Mouse (Mus musculus) heart, adult 9 months (tissue): ENCODE results near the gene Pcbd2.

Experiments
- DNase-seq, 2 experiments: peaks; one replicate each; pipeline ENCODE4 v3.0.0; 2022; ENCODE audit warnings: low spot score in 2 of 2

The Pcbd2 gene

DNA sequence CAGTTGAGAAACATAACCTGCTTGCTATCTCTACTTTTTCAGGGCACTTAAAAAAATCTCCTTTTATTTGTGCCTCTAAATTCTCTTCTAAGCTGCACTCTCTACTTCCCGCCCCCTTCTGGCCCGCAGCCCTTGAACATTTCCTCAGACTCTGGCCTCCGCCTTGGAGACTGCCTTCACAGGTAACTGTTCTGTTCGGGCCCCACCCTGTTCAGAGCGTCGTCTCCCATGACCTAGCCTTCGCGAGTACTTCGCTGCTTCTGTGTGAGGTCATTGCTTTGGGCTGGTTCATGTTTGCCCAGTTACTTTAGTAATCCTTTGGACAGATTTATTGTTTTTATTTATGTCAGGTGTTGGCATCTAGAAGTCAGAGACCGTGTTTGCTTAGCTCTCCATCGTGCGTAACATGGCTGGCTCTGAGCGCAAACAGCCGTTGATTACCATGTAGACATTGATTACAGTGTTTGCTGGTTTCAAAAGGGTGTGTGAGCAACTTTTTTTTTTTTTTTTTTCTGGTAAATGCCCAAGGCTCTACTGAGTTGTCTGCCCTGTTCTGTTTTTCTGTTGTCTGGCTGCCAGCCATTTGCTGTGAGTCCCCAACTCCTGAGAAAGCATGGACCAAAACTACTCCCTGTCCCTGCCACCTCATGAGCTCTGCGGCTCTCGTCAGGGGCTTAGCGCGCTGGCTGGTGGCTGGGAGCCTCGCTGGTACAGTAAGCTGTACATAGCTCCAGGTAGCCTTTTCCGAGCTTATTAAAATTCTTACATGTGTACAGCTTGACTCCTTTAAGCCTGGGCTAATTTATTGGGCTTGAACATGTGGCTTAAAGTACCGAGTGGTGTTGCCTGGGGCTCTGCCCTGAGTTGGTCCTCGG is 6.7 kb downstream of the Pcbd2 start:
- DNase-seq: no peak

DNA sequence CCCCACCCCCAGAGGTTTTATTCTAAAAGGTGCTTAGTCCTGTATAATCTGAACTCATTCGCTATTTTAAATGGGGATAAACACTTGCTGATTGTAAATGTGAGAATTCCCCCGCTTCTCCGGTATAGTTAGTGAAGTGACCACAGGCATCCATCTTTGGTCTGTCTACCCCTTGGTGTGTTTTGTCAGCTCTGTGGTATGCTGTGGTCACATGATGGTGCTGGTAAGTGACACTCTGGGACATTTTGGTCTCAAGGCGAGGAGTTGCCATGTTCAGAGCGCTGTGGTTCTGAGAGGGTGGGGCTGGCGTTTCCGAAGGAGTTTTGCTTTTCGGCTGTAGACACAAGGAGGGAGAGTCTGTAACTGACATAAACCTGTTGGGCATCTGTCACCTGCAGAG is 10.7 kb downstream of the Pcbd2 start:
- DNase-seq: no peak

DNA sequence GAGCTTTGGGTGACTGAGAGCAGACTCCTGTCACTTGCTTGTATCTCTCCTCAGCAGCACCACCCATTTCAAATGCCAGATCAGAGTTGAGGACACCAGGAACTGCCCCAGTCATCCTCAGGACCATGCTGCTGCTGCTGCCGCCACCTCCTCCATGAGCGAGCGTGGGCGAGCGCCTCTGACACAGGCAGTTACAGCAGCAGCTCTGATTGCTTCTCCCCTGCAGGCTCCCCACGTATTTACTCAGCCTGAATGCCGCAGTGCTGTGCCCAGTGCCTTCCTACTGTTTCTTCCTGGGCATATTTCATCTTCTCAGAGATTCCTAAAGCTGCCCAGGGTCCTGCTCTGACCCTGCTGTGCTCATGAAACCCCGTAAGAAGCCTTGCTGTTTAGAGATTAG is 15.1 kb downstream of the Pcbd2 start:
- no peak for DNase-seq

DNA sequence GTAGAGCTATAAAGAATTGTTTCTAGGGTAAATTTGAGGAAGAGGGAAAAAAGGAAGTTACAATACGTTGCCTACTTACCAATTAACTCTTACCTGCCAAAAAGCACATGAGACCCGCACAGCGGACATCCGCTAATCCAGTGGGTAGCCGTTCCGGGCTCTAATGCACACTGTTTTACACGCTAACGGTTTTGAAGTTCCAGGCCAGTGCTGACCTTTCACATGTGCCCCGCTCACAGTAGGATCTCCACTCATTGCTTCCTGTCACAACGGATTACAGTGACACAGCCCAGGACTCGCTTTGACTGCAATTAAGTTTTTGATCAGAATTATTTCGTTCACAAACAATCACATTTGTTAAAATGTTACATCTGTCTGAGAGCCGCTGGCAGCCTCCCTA is 27.2 kb downstream of the Pcbd2 start:
- no peak for DNase-seq

GRCm38 (mm10) chr13:55756789-55757188 is 29.6 kb downstream of the Pcbd2 start:
- no peak for DNase-seq

DNA sequence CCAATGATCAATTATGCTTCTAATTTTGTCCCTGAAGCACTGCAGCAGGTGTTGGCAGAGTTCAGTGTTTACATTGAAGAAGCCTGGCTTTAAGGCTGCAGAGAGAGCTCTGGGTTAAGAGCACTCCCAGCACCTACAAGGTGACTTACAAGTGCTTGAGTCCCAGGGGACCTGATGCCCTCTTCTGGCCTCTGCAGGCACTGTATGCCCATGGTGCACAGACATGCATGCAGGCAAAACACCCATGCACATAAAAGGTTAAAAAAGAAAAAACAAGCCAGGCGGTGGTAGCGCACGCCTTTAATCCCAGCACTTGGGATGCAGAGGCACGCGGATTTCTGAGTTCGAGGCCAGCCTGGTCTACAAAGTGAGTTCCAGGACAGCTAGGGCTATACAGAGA is 30.5 kb downstream of the Pcbd2 start:
- no peak for DNase-seq

- no peak for DNase-seq
Observed at GRCm38 (mm10) chr13:55760576-55760975, 33.4 kb downstream of the Pcbd2 start.

GRCm38 (mm10) chr13:55761486-55761885 is 34.3 kb downstream of the Pcbd2 start:
- no peak for DNase-seq

- no peak for DNase-seq
Observed at GRCm38 (mm10) chr13:55774352-55774751, 47.2 kb downstream of the Pcbd2 start.

DNA sequence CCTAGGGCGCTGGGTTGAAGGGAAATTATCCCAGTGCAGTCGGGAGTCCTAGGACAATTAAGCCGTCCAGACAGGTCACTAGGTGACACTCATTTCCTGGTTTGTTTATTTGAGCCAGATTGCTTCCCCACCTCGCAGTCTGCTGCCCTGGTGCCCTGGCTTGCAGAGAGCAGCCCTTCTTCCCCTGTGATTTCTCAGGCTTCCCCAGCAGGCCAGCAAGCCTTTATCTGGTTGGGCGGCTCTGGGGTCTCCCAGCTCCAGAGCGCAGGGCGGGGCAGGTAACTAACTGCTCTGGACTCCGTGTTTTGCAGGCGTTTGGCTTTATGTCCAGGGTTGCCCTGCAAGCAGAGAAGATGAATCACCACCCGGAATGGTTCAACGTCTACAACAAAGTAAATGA is 47.9 kb downstream of the Pcbd2 start:
- no peak for DNase-seq

DNA sequence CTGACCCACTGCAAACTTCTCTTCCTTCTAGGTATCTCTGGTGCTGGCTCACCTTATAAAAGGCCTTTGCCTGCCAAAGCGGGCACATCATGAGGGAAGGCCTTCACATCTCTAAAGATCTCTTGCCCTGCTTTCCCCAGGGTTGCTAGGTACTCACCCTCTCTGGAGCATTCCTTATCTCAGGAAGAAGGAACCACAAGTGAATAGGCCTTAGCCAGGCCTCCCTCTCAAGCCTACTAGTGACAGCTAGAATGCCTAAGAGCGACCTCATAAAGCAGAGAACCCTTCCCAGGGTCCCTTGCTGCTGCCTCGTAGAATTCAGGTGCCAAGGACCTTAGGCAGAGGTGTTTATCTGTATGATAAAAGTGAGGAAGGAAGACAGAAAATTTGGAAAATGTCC is 57.1 kb downstream of the Pcbd2 start, which contains the start of gene Catsper3:
Gene Catsper3 (plus strand): TSS at position 301 of the 400 bp plus-strand sequence.
- DNase-seq: no peak

DNA sequence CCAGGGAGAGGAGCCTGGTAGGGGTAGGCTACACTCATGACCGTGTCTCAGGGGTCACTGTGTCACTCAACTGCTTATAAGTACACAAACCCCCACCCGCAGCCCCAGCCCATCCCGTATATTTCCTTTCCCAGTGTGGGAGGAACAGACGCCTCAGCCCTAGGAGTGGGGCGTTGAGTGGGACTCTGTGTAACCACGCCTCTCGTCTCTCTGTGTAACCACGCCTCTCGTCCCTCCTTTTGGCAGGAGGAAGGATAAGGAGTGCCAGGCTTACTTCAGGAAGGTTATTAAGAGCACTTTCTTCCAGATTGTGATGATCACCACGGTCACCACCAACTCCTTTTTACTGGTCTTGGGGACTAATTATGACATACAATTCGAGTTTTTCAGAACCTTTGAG is 59.0 kb downstream of the Pcbd2 start:
- DNase-seq: no peak

- DNase-seq: no peak
Observed at GRCm38 (mm10) chr13:55801246-55801645, 74.1 kb downstream of the Pcbd2 start.

GRCm38 (mm10) chr13:55803973-55804372 is 76.8 kb downstream of the Pcbd2 start:
- no peak for DNase-seq

DNA sequence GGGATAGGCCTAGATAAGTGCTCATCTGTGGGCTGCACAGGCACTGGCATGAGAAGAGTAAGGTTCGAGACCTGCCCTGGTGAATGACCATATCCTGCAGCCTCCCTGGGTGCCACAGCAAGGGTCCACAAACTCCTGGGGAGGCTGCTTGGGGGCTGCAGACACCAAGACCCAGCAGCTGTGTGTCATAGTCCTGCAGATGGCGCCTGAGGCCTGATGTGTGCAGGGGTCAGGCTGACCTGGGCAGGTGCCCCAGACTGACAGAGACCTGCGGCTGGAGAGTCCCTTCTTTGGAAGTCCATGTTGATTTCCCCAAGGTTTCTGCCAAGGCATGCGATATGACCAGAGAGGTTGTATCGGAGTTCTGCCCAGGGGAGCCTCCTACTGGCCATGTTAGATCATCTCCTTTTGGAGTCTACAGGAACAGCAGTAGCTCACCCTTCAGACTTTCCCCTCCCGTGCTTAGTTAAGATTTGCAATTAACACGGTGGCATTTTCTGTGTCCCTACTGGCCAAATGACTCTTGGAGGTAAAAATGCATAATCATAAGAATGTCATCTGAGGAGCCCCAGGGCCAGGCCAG is 82.0 kb downstream of the Pcbd2 start:
- no peak for DNase-seq

- DNase-seq: no peak
Observed at GRCm38 (mm10) chr13:55809707-55810106, 82.5 kb downstream of the Pcbd2 start.

GRCm38 (mm10) chr13:55810947-55811346 is 83.8 kb downstream of the Pcbd2 start:
- no peak for DNase-seq

GRCm38 (mm10) chr13:55813490-55814016 is 86.4 kb downstream of the Pcbd2 start:
- no peak for DNase-seq

DNA sequence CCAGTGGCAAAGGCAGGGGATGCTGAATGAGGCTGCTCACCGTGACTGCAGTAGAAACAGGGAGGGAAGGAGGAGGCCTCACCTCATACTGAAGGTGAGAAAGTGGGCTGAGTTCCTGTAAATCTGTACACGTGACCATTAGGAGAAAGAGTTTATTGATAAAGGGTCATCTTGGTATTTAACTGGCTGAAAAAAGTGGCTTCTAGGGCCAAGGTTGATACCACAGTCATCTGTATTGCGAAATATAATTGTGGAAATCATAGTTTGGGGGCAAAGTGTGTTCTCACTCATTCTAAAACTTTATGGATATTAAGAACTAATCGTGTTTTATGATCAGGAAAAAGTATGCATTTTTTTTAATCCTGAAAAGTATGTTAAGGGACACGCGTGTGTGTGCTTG is 87.7 kb downstream of the Pcbd2 start:
- DNase-seq: no peak

DNA sequence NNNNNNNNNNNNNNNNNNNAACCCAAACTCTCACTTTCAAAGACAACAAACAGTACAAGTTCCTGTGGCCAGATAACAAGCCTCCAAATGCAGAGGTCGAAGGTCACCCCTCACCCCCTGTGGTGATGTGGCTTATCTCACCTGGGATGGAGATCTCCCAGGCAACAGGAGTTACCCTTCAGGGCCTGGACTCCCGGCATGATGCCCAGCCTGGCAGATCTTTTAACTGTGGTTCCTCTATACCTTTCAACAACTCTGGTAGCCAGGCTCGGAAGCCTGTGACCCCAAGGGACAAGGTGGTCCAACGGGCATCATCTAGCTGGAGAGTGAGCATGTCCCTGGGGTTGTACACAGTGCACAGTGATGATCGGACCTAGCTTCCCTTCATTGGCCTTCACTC is 95.3 kb downstream of the Pcbd2 start:
- no peak for DNase-seq

- no peak for DNase-seq
Observed at GRCm38 (mm10) chr13:55824151-55824945, 97.2 kb downstream of the Pcbd2 start.

DNA sequence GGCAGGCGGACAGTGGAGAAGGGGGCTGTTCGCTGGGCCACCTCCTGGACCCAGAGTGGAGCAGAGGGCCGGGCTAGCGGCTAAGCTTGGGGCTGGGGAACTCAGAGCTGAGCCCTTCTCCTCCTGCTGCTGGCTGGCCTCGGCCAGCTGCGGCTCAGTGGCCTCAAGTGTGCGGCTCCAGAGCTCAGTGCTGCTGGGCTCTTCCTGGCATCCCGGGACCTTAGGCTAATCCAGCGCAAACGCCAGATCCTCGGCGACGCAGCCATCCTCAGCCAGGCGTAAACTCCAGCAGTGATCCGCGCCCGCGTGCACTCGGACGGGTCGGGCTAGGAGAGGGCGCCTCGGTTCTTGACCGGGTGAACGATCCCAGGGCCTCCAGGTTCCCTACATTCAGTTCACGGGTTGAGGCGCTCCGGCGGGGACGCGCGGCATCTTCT is 98.1 kb downstream of the Pcbd2 start:
- DNase-seq: no peak
